Mouse (Mus musculus) C2C12 (cell line): ENCODE measurements at regions not wholly inside any gene's neighbourhood (a gene's known extent, or its start where the extent isn't known, plus 50 kb on each side); places are given as distances from the start of the nearest gene placed in this dataset.

Source experiments
- CTCF ChIP-seq: IDR thresholded peaks from one replicate; pipeline ENCODE4 v1.5.1; 2011; ENCODE audit not compliant: control insufficient read depth, insufficient read depth, insufficient read length
- FOSL1 ChIP-seq: IDR thresholded peaks from one replicate; pipeline ENCODE4 v1.8.0; 2011; ENCODE audit warnings: mild to moderate bottlenecking, low read length; ENCODE audit not compliant: poor library complexity, insufficient read depth, severe bottlenecking
- USF1 ChIP-seq: IDR thresholded peaks from one replicate; pipeline ENCODE4 v1.6.1; 2011; ENCODE audit warnings: low read depth, mild to moderate bottlenecking, control low read depth, moderate library complexity

- TF ChIP-seq CTCF (no peak), FOSL1 (no peak), USF1 (no peak)
Measured at GRCm38 (mm10) chr13:15914270-15914669, 97.4 kb upstream of the Inhba start.
